Mouse (Mus musculus) stomach, postnatal 0 days (tissue): ENCODE data around the gene Slc13a3.

Source experiments
- CTCF ChIP-seq: IDR thresholded peaks from 2 replicates; pipeline ENCODE4 v1.5.1; 2016; ENCODE audit warnings: antibody characterized with exemption, low read depth, mild to moderate bottlenecking, moderate library complexity
- EP300 ChIP-seq: optimal IDR thresholded peaks from 2 replicates; pipeline ENCODE3; 2016; ENCODE audit warnings: antibody characterized with exemption

DNA sequence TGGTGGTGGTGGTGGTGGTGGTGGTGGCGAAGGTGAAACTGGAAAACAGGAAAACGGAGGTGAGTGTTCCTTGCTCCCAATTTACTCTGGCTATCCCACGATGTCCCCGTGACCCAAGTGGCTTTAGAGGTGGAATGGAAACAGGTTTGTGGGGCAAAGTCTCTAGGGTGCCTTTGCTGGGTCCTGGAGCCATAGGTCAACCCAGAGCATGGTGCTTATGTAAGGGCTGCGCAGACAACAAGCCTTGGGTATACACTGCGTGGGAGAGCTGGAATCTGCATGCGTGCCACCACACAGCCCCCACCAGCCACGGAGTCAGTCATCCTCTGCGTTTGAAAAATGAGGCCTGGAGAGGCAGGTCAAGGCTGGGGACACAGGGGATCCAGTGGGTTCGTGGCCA, 33.4 kb downstream of the Slc13a3 start:
- no peak for TF ChIP-seq CTCF
- TF ChIP-seq EP300, result no peak
